Mouse (Mus musculus): ENCODE measurements around the gene Dapk3.
"Not testable (repeated sequence)": the region's sequence is repeated elsewhere in the genome, so short reads cannot be mapped to it uniquely, and the experiment has no call there.

Dapk3 gene

DNA sequence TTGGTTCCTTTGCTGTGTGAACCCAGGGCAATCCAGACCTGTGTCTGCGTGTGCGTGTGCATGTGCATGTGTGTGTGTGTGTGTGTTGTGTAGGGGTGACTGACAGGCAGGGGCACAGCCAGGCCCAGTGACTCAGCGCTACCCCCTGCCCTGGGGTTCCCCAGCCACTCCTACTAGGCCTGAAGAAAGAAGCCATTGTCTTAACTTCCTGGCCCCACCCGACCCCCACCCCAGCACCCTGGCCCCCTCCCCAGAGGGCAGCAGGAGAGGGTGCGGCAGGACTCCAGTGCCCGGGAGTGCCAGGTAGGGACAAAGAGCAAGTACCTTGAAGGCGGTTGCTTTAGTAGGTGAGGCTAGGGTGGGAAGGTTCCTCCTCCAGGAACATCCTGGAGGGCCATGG is 37.0 kb upstream of the Dapk3 start:
- no peak for DNase-seq (ENCODE audit: low read depth, low spot score)

DNA sequence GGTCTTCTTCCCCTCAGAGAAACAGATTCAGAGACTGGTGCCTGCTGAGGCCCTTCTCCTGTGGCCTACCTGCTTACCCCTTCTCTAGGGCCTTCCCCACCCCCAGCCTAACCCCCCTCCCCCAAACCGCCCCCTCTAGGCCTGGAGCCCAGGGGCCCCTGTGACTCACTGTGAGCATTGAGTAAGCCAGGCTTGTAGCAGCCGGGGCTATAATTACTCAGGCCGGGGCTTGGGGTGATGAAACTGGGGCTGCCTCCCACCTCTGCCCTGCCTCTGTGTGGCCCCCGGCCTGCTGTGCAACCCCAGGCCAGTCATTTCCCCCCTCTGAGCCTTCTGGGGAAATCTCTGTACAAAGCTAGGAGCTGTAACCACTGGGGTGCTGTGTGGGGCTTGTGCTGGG is 36.5 kb upstream of the Dapk3 start:
- no peak for DNase-seq (ENCODE audit: low read depth, low spot score)

- no peak for DNase-seq (ENCODE audit: low read depth, low spot score)
These were observed 31.5 kb upstream of the Dapk3 start for GRCm38 (mm10) chr10:81151261-81151660.

GRCm38 (mm10) chr10:81152609-81153008 is 30.2 kb upstream of the Dapk3 start:
- no peak for DNase-seq (ENCODE audit: low read depth, low spot score)

GRCm38 (mm10) chr10:81154313-81154712 is 28.5 kb upstream of the Dapk3 start:
- no peak for DNase-seq (ENCODE audit: low read depth, low spot score)

GRCm38 (mm10) chr10:81154736-81155135 is 28.1 kb upstream of the Dapk3 start:
- DNase-seq (ENCODE audit: low read depth, low spot score), result no peak

GRCm38 (mm10) chr10:81161602-81162317 is 21.0 kb upstream of the Dapk3 start:
- no peak for DNase-seq (ENCODE audit: low read depth, low spot score)

DNA sequence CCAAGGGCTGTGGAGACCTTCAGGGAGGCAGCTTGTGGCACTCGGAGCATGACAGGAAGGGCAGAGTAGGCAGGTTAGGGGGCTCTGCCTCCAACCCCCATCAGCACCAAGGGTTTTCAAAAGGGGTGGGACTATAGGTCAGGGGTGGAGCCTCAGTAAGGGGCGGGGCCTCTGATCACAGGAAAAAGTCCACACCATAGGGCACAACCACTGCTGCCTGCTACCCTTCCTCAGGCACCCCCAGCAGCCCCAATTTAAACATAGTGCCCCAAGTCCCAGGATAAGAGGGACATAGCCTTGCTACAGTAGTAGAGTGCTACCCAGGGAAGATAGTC is 20.5 kb upstream of the Dapk3 start:
- DNase-seq (ENCODE audit: low read depth, low spot score), result no peak

DNA sequence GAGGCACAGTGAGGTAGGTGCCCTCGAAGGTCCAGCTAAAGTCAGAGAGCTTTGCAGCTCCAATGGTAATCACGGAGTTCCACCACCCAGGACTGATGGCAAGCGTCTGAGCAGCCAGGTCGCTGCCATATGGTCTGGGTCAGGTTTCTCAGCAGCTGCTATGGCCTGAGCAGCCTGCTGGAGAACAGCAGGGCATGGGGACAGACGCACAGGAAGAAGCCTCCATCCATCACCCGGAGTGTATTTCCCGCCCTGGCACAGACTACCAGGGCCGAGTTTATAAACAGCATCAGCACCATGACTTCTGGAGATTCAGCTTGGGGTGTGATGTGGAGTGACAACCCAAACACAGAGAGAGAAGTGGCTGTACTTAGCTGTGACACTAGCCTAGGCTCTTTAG is 17.7 kb upstream of the Dapk3 start:
- DNase-seq (ENCODE audit: low read depth, low spot score), result no peak

DNA sequence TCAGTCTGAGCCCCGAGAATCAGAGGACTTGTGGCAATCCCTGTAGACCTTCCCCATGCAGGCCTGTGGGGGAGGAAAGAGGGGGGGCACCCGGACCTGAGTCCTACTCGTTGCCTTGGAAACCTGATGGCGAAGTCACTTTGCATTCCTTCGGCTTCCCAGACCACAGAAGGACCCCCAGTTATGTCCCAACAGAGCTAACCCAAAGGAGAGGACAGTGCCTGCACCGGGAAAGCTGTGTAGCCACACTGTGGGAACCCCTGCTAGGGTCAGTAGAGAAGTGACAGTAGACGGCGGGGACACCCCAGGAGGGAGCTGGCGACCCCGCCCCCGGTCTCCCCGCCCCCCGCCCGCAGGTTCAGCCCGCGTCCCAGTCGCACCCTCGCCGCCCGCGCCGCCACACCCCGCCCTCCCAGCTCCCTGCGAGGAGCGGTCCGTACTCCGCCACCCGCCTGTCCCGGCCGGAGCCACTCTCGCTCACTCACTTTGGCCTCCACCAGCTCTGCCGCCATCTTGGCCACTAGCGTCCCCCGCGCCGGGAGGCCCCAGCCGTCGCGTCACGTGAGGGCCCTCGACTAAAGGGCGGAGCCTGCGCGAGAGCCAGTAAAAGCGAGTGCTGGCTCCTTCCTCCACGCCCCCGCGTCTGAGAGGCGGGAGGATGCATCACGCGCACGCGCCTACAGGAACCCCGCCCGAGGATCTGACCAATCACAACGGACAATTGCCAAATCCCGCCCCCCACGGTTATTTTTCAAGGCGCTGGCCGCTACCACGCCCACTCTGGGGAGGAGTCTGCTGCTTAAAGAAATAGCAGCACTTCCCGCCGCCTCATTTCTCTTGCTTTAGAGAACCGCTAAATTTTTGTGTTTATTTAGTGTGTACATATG is 15.4 kb upstream of the Dapk3 start, which contains the start of gene Pias4:
Gene Pias4, minus strand, starts transcription at position 724 of the 887 bp plus-strand sequence.
- peak; percentile 100 for DNase-seq (ENCODE audit: low read depth, low spot score)

GRCm38 (mm10) chr10:81168087-81168431 is 14.7 kb upstream of the Dapk3 start:
- DNase-seq (ENCODE audit: low read depth, low spot score), result no peak

DNA sequence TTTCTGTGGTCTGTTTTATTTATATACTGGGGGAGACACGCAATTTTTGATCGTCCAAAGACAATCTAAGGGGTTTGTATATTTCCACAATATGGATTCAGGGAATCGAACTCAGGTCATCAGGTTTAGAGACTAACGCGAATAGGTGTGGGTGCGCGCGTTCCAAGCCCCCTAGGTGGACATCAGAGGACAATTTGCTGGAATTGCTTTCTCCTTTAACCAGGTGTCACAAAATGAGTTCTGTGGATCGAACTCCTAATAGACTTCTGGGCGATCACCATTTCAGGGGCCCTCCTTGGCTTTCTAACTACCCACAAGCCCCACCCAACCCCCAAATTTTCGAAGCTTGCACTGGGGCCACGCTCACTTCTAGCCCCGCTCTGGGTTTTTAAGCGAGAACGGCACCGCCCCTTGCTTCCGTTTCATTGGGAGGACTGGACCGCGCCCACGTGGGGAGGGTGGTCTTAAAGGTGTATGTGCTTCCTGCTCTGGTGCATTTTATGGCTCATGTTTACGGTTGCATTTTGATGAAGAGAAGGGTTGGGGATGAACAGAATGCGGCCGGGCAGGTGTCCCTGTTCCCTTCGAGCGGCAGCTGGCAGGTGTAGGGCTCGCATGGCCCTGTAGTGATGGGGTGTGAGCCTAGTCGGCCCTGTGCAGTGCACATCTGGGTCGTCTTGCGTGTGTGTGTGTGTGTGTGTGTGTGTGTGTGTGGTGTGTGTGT is 14.1 kb upstream of the Dapk3 start:
- DNase-seq (ENCODE audit: low read depth, low spot score), result peak; percentile 90

- DNase-seq (ENCODE audit: low read depth, low spot score), result peak; percentile 86
These were observed 13.3 kb upstream of the Dapk3 start for GRCm38 (mm10) chr10:81169411-81169900.

DNA sequence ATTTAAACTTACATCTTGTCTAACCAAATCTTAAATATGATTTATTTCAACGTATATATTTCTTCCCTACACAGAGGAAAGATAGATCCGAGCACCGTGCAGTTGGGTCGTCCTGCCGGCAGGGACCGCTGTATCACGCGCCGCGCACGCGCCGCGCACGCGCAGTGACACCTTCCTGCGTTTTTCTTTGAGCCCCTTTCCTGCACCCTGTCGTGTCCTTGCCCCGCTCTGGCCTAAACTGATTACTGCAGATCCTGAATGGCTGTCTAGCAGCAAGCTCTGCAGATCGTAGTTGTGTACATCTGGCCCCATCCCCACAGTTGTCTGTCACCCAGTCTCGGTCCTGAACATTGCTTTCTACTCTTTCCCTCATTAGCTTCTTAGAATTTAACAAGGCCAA is 9.7 kb upstream of the Dapk3 start:
- DNase-seq (ENCODE audit: low read depth, low spot score), result peak; percentile 89

DNA sequence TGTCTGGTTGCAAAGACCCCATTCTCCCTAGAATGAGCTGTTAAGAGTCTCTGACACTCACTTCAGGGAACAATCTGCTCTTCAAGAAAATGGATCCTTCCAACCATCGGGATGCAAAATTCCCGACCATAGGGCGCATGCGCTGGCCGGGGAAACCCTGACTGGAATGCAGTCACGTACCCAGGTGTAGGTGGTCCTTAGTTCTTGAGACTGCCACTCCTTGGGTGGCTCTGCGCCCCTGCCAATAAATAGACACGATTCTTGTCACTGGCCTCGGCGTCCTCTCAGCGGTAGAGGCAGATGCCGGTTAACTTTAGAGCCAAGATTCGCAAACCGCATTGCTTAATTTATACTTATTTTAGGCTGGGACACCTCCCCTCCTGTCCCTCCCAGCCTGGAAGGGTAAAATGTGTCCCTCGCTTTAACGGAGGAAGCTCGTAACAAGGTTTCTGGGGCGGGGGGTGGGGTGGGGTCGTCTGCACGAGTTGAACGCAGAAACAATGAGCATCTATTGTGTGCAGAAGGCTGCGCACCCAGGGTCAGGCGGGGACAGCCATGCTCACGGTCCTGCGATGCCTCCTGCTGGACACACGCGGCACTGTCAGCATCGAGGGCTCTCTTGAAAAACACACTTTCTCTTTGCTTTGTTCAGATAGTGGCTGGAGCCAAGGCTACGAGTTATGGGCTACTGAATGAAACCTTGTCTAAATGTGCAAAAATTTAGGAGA is 8.0 kb upstream of the Dapk3 start:
- peak; percentile 86 for DNase-seq (ENCODE audit: low read depth, low spot score)

GRCm38 (mm10) chr10:81175345-81175701 is 7.5 kb upstream of the Dapk3 start:
- DNase-seq (ENCODE audit: low read depth, low spot score), result not testable (repeated sequence)

DNA sequence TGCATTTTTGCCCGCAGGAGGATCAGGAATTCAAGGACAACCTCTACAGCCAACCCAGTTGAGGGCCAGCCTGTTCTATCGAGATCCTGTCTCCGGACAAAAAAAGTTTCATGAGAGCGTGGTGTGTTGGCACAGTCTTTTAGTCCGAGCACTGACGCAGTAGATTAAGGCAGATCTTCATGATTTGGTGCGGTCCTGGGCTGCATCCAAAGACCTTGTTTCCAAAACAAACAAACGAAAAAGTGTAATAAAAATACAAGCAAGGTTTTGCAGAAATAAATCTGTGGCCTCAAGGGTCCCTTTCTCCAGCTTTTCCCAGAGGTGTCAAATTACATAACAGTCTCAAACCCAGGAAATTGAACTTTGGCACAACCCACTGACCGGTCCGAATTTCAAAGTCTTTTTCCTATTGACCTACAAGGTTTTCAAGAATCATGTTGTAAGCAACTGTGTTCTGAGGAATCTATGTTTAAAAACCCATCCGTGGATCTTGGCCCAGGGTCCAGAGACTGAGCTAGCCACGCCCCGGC is 6.8 kb upstream of the Dapk3 start:
- peak; percentile 48 for DNase-seq (ENCODE audit: low read depth, low spot score)

DNA sequence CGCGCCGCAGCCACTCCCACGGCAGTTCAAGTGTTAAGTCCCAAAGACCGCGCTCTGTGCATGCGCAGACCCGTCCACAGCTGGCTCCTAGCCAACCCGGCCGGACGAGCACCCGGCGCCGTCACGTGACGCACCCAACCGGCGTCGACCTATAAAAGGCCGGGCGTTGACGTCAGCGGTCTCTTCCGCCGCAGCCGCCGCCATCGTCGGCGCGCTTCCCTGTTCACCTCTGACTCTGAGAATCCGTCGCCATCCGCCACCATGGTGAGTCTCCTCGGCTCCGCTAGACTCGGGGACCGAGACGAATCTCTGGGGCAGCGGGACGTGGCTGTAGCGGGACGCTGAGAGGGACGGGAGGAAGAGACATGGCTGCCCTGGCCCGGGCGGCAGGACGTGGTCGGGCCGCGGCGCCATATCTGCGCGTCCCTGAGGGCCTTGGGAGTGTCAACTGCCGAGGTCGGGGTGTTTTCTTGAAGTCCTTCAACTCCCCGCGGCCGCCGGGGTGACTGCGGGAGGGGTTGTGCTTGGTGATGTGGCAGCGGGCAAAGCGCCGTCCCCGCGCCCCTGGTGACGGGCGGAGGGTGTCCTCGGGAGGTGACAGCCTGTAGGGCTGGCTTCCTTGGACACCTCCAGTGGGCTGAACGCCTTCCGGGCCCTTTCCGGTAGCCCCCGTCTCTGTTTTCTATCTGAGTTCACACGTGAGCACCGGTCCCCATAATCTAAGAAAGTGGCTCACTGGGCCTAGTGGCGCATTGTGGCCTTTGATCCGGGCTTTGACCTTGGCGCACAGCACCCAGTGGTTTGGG is 6.1 kb upstream of the Dapk3 start, which contains the start of gene Eef2:
Gene Eef2, plus strand, starts transcription at position 166 of the 806 bp plus-strand sequence.
- peak; percentile 97 for DNase-seq (ENCODE audit: low read depth, low spot score)

DNA sequence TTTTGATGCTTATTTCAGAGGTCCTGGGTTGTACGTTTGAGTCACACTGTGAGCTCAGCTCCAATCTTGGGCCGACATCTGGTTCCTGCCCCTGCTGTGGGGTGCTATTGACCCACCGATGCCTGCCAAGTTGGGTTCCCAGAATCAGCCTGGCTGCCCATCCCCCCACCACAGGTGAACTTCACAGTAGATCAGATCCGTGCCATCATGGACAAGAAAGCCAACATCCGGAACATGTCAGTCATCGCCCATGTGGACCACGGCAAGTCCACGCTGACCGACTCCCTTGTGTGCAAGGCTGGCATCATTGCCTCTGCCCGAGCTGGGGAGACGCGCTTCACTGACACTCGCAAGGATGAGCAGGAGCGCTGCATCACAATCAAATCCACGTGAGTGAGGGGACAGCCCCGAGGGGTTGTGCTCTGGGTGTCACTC is 5.3 kb upstream of the Dapk3 start:
- peak; percentile 51 for DNase-seq (ENCODE audit: low read depth, low spot score)

DNA sequence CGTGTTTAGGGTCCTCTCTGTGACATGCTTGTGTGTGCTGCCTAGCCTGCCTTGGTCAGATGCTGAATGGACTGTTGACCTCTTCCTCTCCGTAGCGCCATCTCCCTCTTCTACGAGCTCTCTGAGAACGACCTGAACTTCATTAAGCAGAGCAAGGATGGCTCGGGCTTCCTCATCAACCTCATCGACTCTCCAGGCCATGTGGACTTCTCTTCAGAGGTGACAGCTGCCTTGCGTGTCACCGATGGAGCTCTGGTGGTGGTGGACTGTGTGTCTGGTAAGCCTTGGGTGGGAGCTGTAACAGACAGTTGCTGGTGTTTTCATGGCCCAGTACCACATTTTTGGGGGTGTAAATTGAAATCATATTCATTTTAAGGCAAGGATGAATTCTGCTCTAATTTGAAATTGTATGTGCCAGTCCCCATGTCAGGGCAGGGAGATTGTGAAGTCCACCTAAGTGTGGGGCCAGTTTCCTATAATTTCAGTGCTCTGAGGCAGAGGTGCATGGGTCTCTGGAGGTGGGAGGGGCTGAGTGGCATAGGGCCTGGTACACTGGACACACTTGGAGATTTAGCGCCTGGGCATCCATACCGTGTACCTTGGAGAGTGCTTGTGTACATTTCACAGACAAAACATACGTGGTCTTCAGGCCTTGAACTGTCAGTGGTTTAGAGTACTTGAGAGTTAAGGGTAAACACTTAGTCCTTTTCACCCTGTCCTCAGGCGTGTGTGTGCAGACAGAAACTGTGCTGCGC is 4.7 kb upstream of the Dapk3 start:
- DNase-seq (ENCODE audit: low read depth, low spot score), result no peak

All from CD4-positive helper T cell, adult 2 months (primary cell).